Mouse (Mus musculus): ENCODE data around the gene Nfix. TPM values are rescaled to one million over a fixed set of nuclear protein-coding genes. Genes with fewer than 3 reads are reported as not detected.

Nfix gene
- polyA plus RNA-seq, 1 experiment = not detected

- peaks cover 33% of the 10 kb centered on the region for H3K4me1 ChIP-seq (ENCODE audit: control insufficient read depth, insufficient read depth, low read length)
- H3K4me3 ChIP-seq (ENCODE audit: insufficient read depth, low read depth, low read length) = peak overlapping the region; percentile 56
- no peak overlapping the region for H3K27ac ChIP-seq (ENCODE audit: insufficient read depth, low read depth, low read length)
- TF ChIP-seq POLR2A (IDR thresholded peaks at IDR 0.05; ENCODE audit: insufficient read depth, low read depth, low read length) = no peak
- TF ChIP-seq CTCF (IDR thresholded peaks at IDR 0.05; ENCODE audit: insufficient read depth, low read depth, low read length) = no peak
- 26% methylated on average over 20 of the region's 20 CpGs for WGBS
These were observed 139.2 kb downstream of the Nfix start for GRCm38 (mm10) chr8:84660819-84661457.

DNA sequence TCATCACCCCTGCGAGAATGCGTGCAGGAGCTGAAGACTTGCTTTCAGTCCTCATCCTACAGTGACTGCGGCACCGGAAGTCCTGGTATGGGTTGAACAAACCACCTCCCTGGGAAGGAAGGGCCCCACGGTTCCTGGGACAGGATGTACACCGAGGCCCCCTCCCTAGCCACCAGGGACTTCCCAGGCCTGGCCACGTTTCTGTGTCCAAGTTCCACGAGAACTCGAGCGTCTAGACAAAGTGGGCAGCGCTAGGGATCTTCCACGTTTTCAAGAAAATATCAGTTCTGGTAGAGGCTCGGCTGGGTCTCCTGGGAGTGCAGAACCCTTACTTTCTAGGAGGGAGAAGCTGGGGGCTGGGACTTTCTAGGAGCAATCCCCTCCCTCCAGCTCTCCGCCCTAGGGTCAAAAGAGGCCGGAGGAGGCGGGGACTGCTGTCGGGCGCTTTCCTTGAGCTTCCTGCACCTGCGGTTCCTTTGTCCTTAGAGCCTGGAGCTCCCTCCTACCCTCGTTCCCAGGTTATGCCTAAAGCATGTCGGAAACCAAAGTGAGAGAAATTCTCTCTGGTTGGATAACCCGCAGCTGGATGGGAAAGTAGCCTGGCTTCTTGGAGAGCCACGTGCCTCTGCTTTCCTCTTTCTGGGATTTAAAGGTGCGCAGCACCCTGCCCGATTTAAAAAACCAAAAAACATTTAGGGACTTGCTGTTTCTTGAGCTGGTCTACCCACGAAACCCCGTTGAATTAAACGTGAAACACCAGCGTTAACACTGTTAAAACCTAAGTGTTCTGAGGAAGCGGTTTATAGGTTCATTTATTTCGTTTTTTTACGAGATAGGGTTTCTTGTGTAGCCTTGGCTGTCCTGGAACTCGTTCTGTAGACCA is 140.0 kb downstream of the Nfix start:
- no peak for TF ChIP-seq POLR2A (IDR thresholded peaks at IDR 0.05; ENCODE audit: insufficient read depth, low read depth, low read length)
- no peak for TF ChIP-seq CTCF (IDR thresholded peaks at IDR 0.05; ENCODE audit: insufficient read depth, low read depth, low read length)
- WGBS = 28% methylated on average over 33 of the region's 33 CpGs
- 0 out of 2 replicates have a peak overlapping the region, but pooled peaks have one; percentile 14 for H3K27ac ChIP-seq (ENCODE audit: insufficient read depth, low read depth, low read length)
- H3K4me1 ChIP-seq (ENCODE audit: control insufficient read depth, insufficient read depth, low read length) = peaks cover 29% of the 10 kb centered on the region
- peak overlapping the region; percentile 3; the same call in 1 of the 2 replicates for H3K4me3 ChIP-seq (ENCODE audit: insufficient read depth, low read depth, low read length)

DNA sequence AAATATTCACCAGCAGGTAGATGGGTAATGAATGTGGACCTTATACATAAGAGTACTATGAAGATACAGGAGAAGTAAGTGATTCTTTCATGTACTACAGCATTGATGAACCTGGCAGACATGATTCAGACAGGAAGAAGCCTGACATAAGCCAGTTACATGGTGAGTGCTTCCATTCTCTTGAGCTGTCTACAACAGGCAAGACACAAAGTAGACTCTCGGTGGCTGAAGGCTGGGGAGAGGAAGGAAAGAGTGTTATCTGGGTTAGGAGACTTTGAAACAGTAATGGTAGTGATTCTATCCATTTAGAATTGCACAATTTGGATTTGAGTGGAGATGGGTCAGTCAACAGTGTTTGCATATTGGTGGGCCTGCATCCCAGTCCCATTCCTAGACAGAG is 141.2 kb downstream of the Nfix start:
- H3K4me1 ChIP-seq (ENCODE audit: control insufficient read depth, insufficient read depth, low read length) = peaks cover 29% of the 10 kb centered on the region
- no peak overlapping the region for H3K4me3 ChIP-seq (ENCODE audit: insufficient read depth, low read depth, low read length)
- WGBS = 87% methylated on average over 1 of the region's 1 CpGs
- no peak for TF ChIP-seq POLR2A (IDR thresholded peaks at IDR 0.05; ENCODE audit: insufficient read depth, low read depth, low read length)
- H3K27ac ChIP-seq (ENCODE audit: insufficient read depth, low read depth, low read length) = no peak overlapping the region

DNA sequence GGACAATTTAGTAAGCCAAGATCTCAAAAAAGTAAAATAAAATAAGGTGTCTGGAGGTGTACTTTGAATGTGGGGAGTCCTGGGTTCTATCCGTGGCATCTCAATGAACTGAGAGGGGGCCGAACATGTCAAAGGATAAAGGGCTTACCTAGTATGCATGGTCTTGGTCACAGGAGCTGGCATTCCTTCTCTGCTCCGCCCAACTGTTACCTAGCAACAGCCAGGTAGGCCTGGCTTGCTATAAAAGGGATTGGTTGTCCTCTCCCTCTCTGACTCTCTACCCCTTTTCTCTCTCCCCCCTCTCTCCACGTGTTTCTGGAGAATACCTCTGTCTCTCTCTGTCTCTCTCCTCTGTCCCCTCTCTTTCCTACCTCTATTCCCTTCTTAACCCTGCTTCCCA is 142.5 kb downstream of the Nfix start:
- WGBS = 82% methylated on average over 4 of the region's 4 CpGs
- peaks cover 26% of the 10 kb centered on the region for H3K4me1 ChIP-seq (ENCODE audit: control insufficient read depth, insufficient read depth, low read length)
- TF ChIP-seq POLR2A (IDR thresholded peaks at IDR 0.05; ENCODE audit: insufficient read depth, low read depth, low read length) (no peak), CTCF (IDR thresholded peaks at IDR 0.05; ENCODE audit: insufficient read depth, low read depth, low read length) (no peak)
- H3K4me3 ChIP-seq (ENCODE audit: insufficient read depth, low read depth, low read length) = no peak overlapping the region
- no peak overlapping the region for H3K27ac ChIP-seq (ENCODE audit: insufficient read depth, low read depth, low read length)

DNA sequence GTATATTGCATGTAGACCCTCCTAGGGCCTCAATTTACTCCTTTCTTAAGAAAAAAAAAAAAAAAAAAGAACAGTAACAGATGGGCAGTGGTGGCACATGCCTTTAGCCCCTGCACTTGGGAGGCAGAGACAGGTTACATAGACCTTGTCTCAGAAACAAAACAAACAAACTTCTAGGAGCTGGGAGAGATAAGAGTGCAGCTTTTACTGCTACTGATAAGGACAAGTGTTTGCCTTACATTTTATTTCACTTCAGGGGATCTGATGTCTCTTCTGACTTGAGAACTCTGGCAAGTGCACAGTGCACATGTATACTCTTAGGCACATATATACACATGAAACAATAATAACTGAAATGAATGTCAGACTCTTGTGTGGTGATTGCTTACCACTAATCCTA is 142.9 kb downstream of the Nfix start:
- H3K27ac ChIP-seq (ENCODE audit: insufficient read depth, low read depth, low read length) = no peak overlapping the region
- no peak for TF ChIP-seq CTCF (IDR thresholded peaks at IDR 0.05; ENCODE audit: insufficient read depth, low read depth, low read length)
- no peak for TF ChIP-seq POLR2A (IDR thresholded peaks at IDR 0.05; ENCODE audit: insufficient read depth, low read depth, low read length)
- no peak overlapping the region for H3K4me3 ChIP-seq (ENCODE audit: insufficient read depth, low read depth, low read length)

GRCm38 (mm10) chr8:84656641-84657126 is 143.5 kb downstream of the Nfix start:
- H3K4me1 ChIP-seq (ENCODE audit: control insufficient read depth, insufficient read depth, low read length) = peaks cover 22% of the 10 kb centered on the region
- WGBS = 21% methylated on average over 23 of the region's 23 CpGs
- peak overlapping the region; percentile 17 for H3K4me3 ChIP-seq (ENCODE audit: insufficient read depth, low read depth, low read length)
- H3K27ac ChIP-seq (ENCODE audit: insufficient read depth, low read depth, low read length) = no peak overlapping the region
- TF ChIP-seq CTCF (IDR thresholded peaks at IDR 0.05; ENCODE audit: insufficient read depth, low read depth, low read length) (no peak), POLR2A (IDR thresholded peaks at IDR 0.05; ENCODE audit: insufficient read depth, low read depth, low read length) (no peak)

More for the DNA sequence above, 142.9 kb downstream of the Nfix start:
- peaks cover 26% of the 10 kb centered on the region for H3K4me1 ChIP-seq (ENCODE audit: control insufficient read depth, insufficient read depth, low read length)

- TF ChIP-seq CTCF (IDR thresholded peaks at IDR 0.05; ENCODE audit: insufficient read depth, low read depth, low read length) (no peak), POLR2A (IDR thresholded peaks at IDR 0.05; ENCODE audit: insufficient read depth, low read depth, low read length) (no peak)
- no peak overlapping the region for H3K27ac ChIP-seq (ENCODE audit: insufficient read depth, low read depth, low read length)
- WGBS = 21% methylated on average over 10 of the region's 10 CpGs
- H3K4me3 ChIP-seq (ENCODE audit: insufficient read depth, low read depth, low read length) = peak overlapping the region; percentile 11
- H3K4me1 ChIP-seq (ENCODE audit: control insufficient read depth, insufficient read depth, low read length) = peaks cover 18% of the 10 kb centered on the region
These were observed 144.0 kb downstream of the Nfix start for GRCm38 (mm10) chr8:84656191-84656525.

DNA sequence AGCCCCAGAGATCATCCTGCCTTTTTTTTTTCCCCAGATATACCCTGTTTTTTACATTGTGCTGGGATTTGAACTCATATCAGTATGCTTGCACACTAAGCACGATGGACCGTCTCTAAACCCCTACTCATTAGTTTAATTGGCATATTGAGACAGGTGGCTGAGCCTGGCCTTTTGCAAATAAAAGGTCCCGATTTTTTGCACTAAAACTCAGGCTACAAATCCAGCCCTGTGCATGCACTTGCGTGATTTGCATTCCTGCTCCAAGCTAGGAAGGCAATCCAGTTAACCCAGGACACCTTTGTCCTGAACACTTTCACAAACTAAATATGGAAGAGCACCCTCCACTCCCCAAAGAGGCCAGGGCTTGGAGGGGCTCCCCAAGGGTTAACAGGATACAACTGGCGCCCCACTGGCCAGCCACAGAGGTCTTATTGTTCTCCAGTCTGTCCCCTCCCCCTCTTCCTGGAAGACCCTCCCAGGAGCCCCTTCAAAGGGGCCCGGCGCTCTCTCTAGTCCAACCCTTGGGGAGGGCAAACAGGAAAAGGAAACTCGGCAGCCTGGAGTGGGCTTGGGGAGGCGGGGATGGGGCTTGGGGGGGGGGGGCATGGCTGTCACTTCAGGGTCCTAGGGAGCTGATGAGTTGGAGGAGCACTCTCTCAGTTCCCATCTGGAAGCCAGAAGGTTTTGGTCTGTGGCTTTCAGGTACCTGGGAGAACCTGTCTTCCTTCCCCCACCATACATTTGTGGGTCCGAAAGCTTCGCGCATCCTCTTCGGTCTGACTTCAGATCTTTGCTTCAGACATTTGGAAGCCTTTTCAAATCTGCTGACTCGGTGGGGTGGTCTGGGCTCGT is 144.6 kb downstream of the Nfix start:
- Histone ChIP-seq H3K4me1 (ENCODE audit: control insufficient read depth, insufficient read depth, low read length) (peaks cover 14% of the 10 kb centered on the region), H3K4me3 (ENCODE audit: insufficient read depth, low read depth, low read length) (peak overlapping the region; percentile 11), H3K27ac (ENCODE audit: insufficient read depth, low read depth, low read length) (no peak overlapping the region)
- no peak for TF ChIP-seq CTCF (IDR thresholded peaks at IDR 0.05; ENCODE audit: insufficient read depth, low read depth, low read length)
- TF ChIP-seq POLR2A (IDR thresholded peaks at IDR 0.05; ENCODE audit: insufficient read depth, low read depth, low read length) = no peak
- 27% methylated on average over 15 of the region's 15 CpGs for WGBS

Data from olfactory bulb, adult 2 months (tissue).